27 mouse cellular contexts compared by ENCODE assay signal in genomic region chr5:36220626-36221025, GRCm38 (mm10). TPM values are rescaled to one million over a fixed set of nuclear protein-coding genes. Genes with fewer than 3 reads are reported as not detected.
"Had no signal": no experiment of that assay in that cellular context is flagged by ENCODE, and none has a peak within 500 bp of the region (broad histone marks: within the 10 kb centered on the region; RNA-seq: fewer than 3 reads in every experiment).

No protein-coding gene starts in this region.

- DNase-seq: gastrocnemius, adult 2 months; gastrocnemius, postnatal 10 days; gastrocnemius, postnatal 25 days; heart, adult 18-20 months; heart, postnatal 10 days; heart, postnatal 4 days; kidney, adult 18-20 months; kidney, adult 9 months; kidney, postnatal 10 days; kidney, postnatal 25 days; kidney, postnatal 4 days; liver had no signal

- H3K27me3 ChIP-seq: heart, embryonic 12.5 days; intestine, embryonic 15.5 days; limb, embryonic 12.5 days had no signal

- H3K4me3 ChIP-seq: gastrocnemius, adult 2 months; heart, embryonic 10.5 days; heart, embryonic 12.5 days; hindbrain, embryonic 10.5 days; hindbrain, embryonic 12.5 days; intestine, embryonic 15.5 days; layer of hippocampus, adult 2 months; left cerebral cortex, adult 2 months; limb, embryonic 10.5 days; limb, embryonic 12.5 days had no signal

- H3K9me3 ChIP-seq: limb, embryonic 10.5 days had no signal

- H3K27ac ChIP-seq: gastrocnemius, adult 2 months; hindbrain, embryonic 12.5 days; hindbrain, embryonic 14.5 days; intestine, embryonic 15.5 days; layer of hippocampus, adult 2 months; left cerebral cortex, adult 2 months; limb, embryonic 10.5 days; limb, embryonic 12.5 days had no signal

- ATAC-seq: hindbrain, embryonic 16.5 days; inflammation-experienced regulatory T-cells, adult 6 months; intestine, embryonic 15.5 days; intestine, postnatal 0 days had no signal

- H3K4me2 ChIP-seq: heart, embryonic 12.5 days; hindbrain, embryonic 12.5 days; hindbrain, embryonic 14.5 days; intestine, embryonic 15.5 days; limb, embryonic 12.5 days; liver, embryonic 11.5 days had no signal

- H3K9ac ChIP-seq: heart, embryonic 12.5 days; hindbrain, embryonic 12.5 days; hindbrain, embryonic 14.5 days; intestine, embryonic 15.5 days; limb, embryonic 12.5 days had no signal

- H3K36me3 ChIP-seq: heart, embryonic 10.5 days; heart, embryonic 12.5 days; hindbrain, embryonic 10.5 days; hindbrain, embryonic 12.5 days; intestine, embryonic 15.5 days; limb, embryonic 10.5 days; limb, embryonic 12.5 days had no signal

RNA-seq across cellular contexts. Expression of gene Psapl1, which starts 16.8 kb away (rescaled TPM):
- polyA plus RNA-seq: heart, embryonic 12.5 days; heart, embryonic 14.5 days; hindbrain, embryonic 10.5 days; inflammation-experienced regulatory T-cells, adult 6 months; limb, embryonic 12.5 days had no signal
